Mouse (Mus musculus) small intestine, adult 2 months (tissue): ENCODE measurements around the gene Enc1.

ENCODE experiments used
- CTCF ChIP-seq: fragments of 200-500 bp; IDR thresholded peaks from 2 replicates; pipeline ENCODE4 v1.5.1; 2012; ENCODE audit warnings: low read depth, mild to moderate bottlenecking, control low read depth, inconsistent platforms, low read length, moderate library complexity, mixed read lengths; ENCODE audit not compliant: insufficient replicate concordance, insufficient read length; ENCODE audit errors: extremely low read depth
- POLR2A ChIP-seq: fragments of 200-500 bp; IDR thresholded peaks from 2 replicates; pipeline ENCODE4 v1.6.1; 2012; ENCODE audit warnings: low read depth, mild to moderate bottlenecking, control low read depth, inconsistent platforms, low read length, moderate library complexity

DNA sequence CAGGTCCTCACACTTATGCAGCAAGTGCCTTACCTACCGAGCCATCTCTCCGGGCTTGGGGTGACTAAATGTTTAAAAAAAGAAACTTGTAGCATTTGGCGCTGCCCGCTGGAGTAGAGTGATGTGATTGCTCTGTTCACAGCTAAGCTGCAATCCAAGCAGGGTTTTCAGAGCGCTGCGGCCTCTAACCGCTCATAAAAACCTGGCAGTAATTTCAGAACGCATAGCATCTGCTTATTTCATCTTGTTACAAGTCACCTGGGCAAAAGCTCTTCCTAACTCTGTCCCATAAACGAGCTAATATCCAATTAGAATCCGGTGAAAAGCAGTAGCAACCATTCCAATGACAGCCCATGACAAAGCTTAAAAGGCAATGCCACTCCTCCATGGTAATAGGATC is 21.8 kb downstream of the Enc1 start:
- no peak for TF ChIP-seq POLR2A
- TF ChIP-seq CTCF = no peak
